Mouse (Mus musculus) MEL (cell line): ENCODE measurements at regions not wholly inside any gene's neighbourhood (a gene's known extent, or its start where the extent isn't known, plus 50 kb on each side); places are given as distances from the start of the nearest gene placed in this dataset.

Experiments
- DNase-seq: peaks from one replicate; pipeline ENCODE4 v3.0.0; 2011; ENCODE audit warnings: low read depth, low spot score
- H3K27ac ChIP-seq: 2 replicates; pipeline ENCODE4 v1.5.1; 2012; ENCODE audit warnings: low read depth, mild to moderate bottlenecking, control low read depth, low read length, moderate library complexity; ENCODE audit not compliant: control insufficient read depth
- H3K27me3 ChIP-seq, 2 experiments: fragments of 150-350 bp in 1 of 2; sonication (generic) in 1 of 2; 2 replicates each; pipeline ENCODE4 v1.6.1; 2012; ENCODE audit warnings: low read length in 2 of 2, mild to moderate bottlenecking in 2 of 2, improper control_type of control experiment in 1 of 2, moderate library complexity in 1 of 2; ENCODE audit not compliant: insufficient read depth in 2 of 2, control insufficient read depth in 1 of 2
- H3K36me3 ChIP-seq, 2 experiments: 2 replicates each; pipeline ENCODE4 v1.6.1; 2012 to 2014; ENCODE audit warnings: low read length in 2 of 2, improper control_type of control experiment in 1 of 2, inconsistent platforms in 1 of 2, mild to moderate bottlenecking in 1 of 2; ENCODE audit not compliant: insufficient read depth in 2 of 2, control insufficient read depth in 1 of 2
- H3K4me1 ChIP-seq, 2 experiments: fragments of 150-350 bp in 1 of 2; sonication (generic) in 1 of 2; 2 replicates each; pipeline ENCODE4 v1.6.1; 2012; ENCODE audit warnings: low read length in 2 of 2, improper control_type of control experiment in 1 of 2, mild to moderate bottlenecking in 1 of 2; ENCODE audit not compliant: insufficient read depth in 2 of 2, control insufficient read depth in 1 of 2
- H3K4me3 ChIP-seq, 2 experiments: fragments of 150-350 bp in 1 of 2; sonication (generic) in 1 of 2; 2 replicates each; pipeline ENCODE4 v1.5.1; 2012; ENCODE audit warnings: low read depth in 2 of 2, low read length in 2 of 2, mild to moderate bottlenecking in 2 of 2, moderate library complexity in 2 of 2, control low read depth in 1 of 2, improper control_type of control experiment in 1 of 2; ENCODE audit not compliant: control insufficient read depth in 1 of 2, insufficient read depth in 1 of 2
- H3K79me2 ChIP-seq: 2 replicates; pipeline ENCODE4 v1.6.1; 2012; ENCODE audit warnings: mild to moderate bottlenecking, low read length, moderate library complexity; ENCODE audit not compliant: control insufficient read depth, poor library complexity, insufficient read depth
- H3K9ac ChIP-seq: 2 replicates; pipeline ENCODE4 v1.6.1; 2012; ENCODE audit warnings: low read depth, mild to moderate bottlenecking, control low read depth, low read length, moderate library complexity; ENCODE audit not compliant: control insufficient read depth, poor library complexity, severe bottlenecking
- H3K9me3 ChIP-seq: fragments of 150-350 bp; sonication (generic); replicated peaks from 2 replicates; pipeline ENCODE4 v1.6.1; 2012; ENCODE audit warnings: mild to moderate bottlenecking, low read length, improper control_type of control experiment, moderate library complexity; ENCODE audit not compliant: insufficient read depth
- BHLHE40 ChIP-seq: IDR thresholded peaks from 2 replicates; pipeline ENCODE4 v1.6.1; 2012; ENCODE audit warnings: low read depth, mild to moderate bottlenecking, inconsistent platforms, low read length, improper control_type of control experiment, borderline replicate concordance
- CHD1 ChIP-seq: IDR thresholded peaks from 2 replicates; pipeline ENCODE4 v1.6.1; 2012; ENCODE audit warnings: low read depth, mild to moderate bottlenecking, inconsistent platforms, low read length, improper control_type of control experiment
- E2F4 ChIP-seq: IDR thresholded peaks from 2 replicates; pipeline ENCODE4 v1.6.1; 2011; ENCODE audit warnings: low read depth, low read length, improper control_type of control experiment, borderline replicate concordance
- ELF1 ChIP-seq: IDR thresholded peaks from 2 replicates; pipeline ENCODE4 v1.6.1; 2014; ENCODE audit warnings: low read depth, mild to moderate bottlenecking, inconsistent platforms, low read length, improper control_type of control experiment, moderate library complexity
- ETS1 ChIP-seq: IDR thresholded peaks from 2 replicates; pipeline ENCODE4 v1.6.1; 2012; ENCODE audit warnings: low read depth, mild to moderate bottlenecking, inconsistent platforms, low read length, improper control_type of control experiment, moderate library complexity
- GATA1 ChIP-seq: IDR thresholded peaks from 2 replicates; pipeline ENCODE4 v1.6.1; 2011; ENCODE audit warnings: low read depth, low read length, improper control_type of control experiment
- HCFC1 ChIP-seq: IDR thresholded peaks from 2 replicates; pipeline ENCODE4 v1.6.1; 2012; ENCODE audit warnings: low read depth, mild to moderate bottlenecking, inconsistent platforms, low read length, improper control_type of control experiment, moderate library complexity
- MAX ChIP-seq: IDR thresholded peaks from 2 replicates; pipeline ENCODE4 v1.6.1; 2011; ENCODE audit warnings: low read length, improper control_type of control experiment
- MAZ ChIP-seq: IDR thresholded peaks from 2 replicates; pipeline ENCODE4 v1.6.1; 2012; ENCODE audit warnings: low read depth, mild to moderate bottlenecking, inconsistent platforms, low read length, improper control_type of control experiment
- MXI1 ChIP-seq: IDR thresholded peaks from 2 replicates; pipeline ENCODE4 v1.6.1; 2011; ENCODE audit warnings: mild to moderate bottlenecking, low read depth, low read length, improper control_type of control experiment
- MYB ChIP-seq: IDR thresholded peaks from 2 replicates; pipeline ENCODE4 v1.6.1; 2011; ENCODE audit warnings: mild to moderate bottlenecking, low read depth, low read length, improper control_type of control experiment
- MYC ChIP-seq: IDR thresholded peaks from 2 replicates; pipeline ENCODE4 v1.6.1; 2011; ENCODE audit warnings: low read depth, mild to moderate bottlenecking, low read length, improper control_type of control experiment, moderate library complexity
- NELFE ChIP-seq: IDR thresholded peaks from 2 replicates; pipeline ENCODE4 v1.6.1; 2011; ENCODE audit warnings: low read depth, low read length, improper control_type of control experiment
- POLR2AphosphoS2 ChIP-seq: IDR thresholded peaks from 2 replicates; pipeline ENCODE4 v1.6.1; 2011; ENCODE audit warnings: low read length, improper control_type of control experiment
- POLR2AphosphoS5 ChIP-seq: IDR thresholded peaks from 2 replicates; pipeline ENCODE4 v1.6.1; 2012; ENCODE audit warnings: low read depth, borderline replicate concordance, mild to moderate bottlenecking, inconsistent platforms, low read length, moderate library complexity, mixed read lengths
- RAD21 ChIP-seq: IDR thresholded peaks from 2 replicates; pipeline ENCODE4 v1.6.1; 2011; ENCODE audit warnings: mild to moderate bottlenecking, low read depth, low read length, improper control_type of control experiment
- SIN3A ChIP-seq: IDR thresholded peaks from 2 replicates; pipeline ENCODE4 v1.6.1; 2012; ENCODE audit warnings: low read length, improper control_type of control experiment, inconsistent platforms
- TAL1 ChIP-seq: IDR thresholded peaks from 2 replicates; pipeline ENCODE4 v1.6.1; 2012; ENCODE audit warnings: mild to moderate bottlenecking, inconsistent platforms, low read length, moderate library complexity, mixed read lengths
- TBP ChIP-seq: IDR thresholded peaks from 2 replicates; pipeline ENCODE4 v1.8.0; 2011; ENCODE audit warnings: low read depth, low read length, improper control_type of control experiment
- TCF12 ChIP-seq: IDR thresholded peaks from 2 replicates; pipeline ENCODE4 v1.6.1; 2014; ENCODE audit warnings: low read depth, mild to moderate bottlenecking, inconsistent platforms, low read length, improper control_type of control experiment, moderate library complexity
- UBTF ChIP-seq: IDR thresholded peaks from 2 replicates; pipeline ENCODE4 v1.6.1; 2012; ENCODE audit warnings: low read depth, mild to moderate bottlenecking, inconsistent platforms, low read length, improper control_type of control experiment, moderate library complexity, borderline replicate concordance; ENCODE audit not compliant: insufficient read depth
- USF1 ChIP-seq: IDR thresholded peaks from 2 replicates; pipeline ENCODE4 v1.6.1; 2014; ENCODE audit warnings: low read depth, mild to moderate bottlenecking, inconsistent platforms, low read length, improper control_type of control experiment, moderate library complexity
- ZC3H11A ChIP-seq: IDR thresholded peaks from 2 replicates; pipeline ENCODE4 v1.6.1; 2012; ENCODE audit warnings: low read depth, mild to moderate bottlenecking, inconsistent platforms, low read length, improper control_type of control experiment
- ZKSCAN1 ChIP-seq: IDR thresholded peaks from 2 replicates; pipeline ENCODE4 v1.6.1; 2012; ENCODE audit warnings: low read depth, mild to moderate bottlenecking, inconsistent platforms, low read length, improper control_type of control experiment, moderate library complexity
- ZMIZ1 ChIP-seq: IDR thresholded peaks from 2 replicates; pipeline ENCODE4 v1.6.1; 2012; ENCODE audit warnings: low read depth, mild to moderate bottlenecking, inconsistent platforms, low read length, improper control_type of control experiment, moderate library complexity

GRCm38 (mm10) chr3:134014805-134015204 is 221.5 kb upstream of the Cxxc4 start:
- TF ChIP-seq ZMIZ1: no peak
- TF ChIP-seq MYB: no peak
- TF ChIP-seq MYC: no peak
- no peak for TF ChIP-seq GATA1
- no peak for TF ChIP-seq BHLHE40
- TF ChIP-seq NELFE: no peak
- TF ChIP-seq RAD21: no peak
- no peak for TF ChIP-seq UBTF
- no peak for TF ChIP-seq MAX
- TF ChIP-seq ELF1: no peak
- no peaks in the 10 kb centered on the region for H3K4me1 ChIP-seq
- no peak overlapping the region for H3K4me3 ChIP-seq
- no peaks in the 10 kb centered on the region for H3K9me3 ChIP-seq
- H3K79me2 ChIP-seq: no peaks in the 10 kb centered on the region
- no peak overlapping the region for H3K27ac ChIP-seq
- H3K27me3 ChIP-seq: no peaks in the 10 kb centered on the region
- DNase-seq: no peak
- H3K36me3 ChIP-seq: no peaks in the 10 kb centered on the region
- H3K9ac ChIP-seq: no peak overlapping the region

DNA sequence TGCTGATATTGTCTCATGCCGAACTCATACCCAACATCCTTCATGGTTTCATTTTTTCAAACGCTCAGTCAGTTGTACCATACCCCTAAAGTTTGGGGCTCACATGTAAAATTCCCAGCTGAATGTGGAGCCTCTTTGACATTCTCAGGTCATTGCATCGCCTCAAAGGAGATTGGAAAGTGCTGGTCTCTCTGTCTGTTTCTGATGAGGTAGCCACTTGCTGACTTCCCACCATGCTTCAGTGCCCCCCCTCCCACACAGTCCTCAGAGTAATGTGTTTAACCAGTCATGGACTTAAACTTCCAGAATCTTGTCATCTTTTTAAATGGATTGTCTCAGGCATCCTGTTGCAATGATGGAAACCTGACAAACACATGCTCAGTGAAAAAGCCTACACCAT is 220.9 kb upstream of the Cxxc4 start:
- DNase-seq: no peak
- Histone ChIP-seq H3K36me3 (no peaks in the 10 kb centered on the region), H3K27me3 (no peaks in the 10 kb centered on the region), H3K4me3 (no peak overlapping the region), H3K27ac (no peak overlapping the region), H3K9ac (no peak overlapping the region), H3K4me1 (no peaks in the 10 kb centered on the region), H3K9me3 (no peaks in the 10 kb centered on the region), H3K79me2 (no peaks in the 10 kb centered on the region)
- TF ChIP-seq NELFE (no peak), SIN3A (no peak), USF1 (no peak), MYB (no peak), TBP (no peak), TCF12 (no peak), ZC3H11A (no peak), POLR2AphosphoS5 (no peak), HCFC1 (no peak), TAL1 (no peak), MAZ (no peak), MAX (no peak), E2F4 (no peak), MXI1 (no peak), CHD1 (no peak), ZMIZ1 (no peak), RAD21 (no peak), ZKSCAN1 (no peak), POLR2AphosphoS2 (no peak), ETS1 (no peak)
